Mouse (Mus musculus): Measurements from ENCODE around the gene Exosc3.
"Not testable (repeated sequence)": the region's sequence is repeated elsewhere in the genome, so short reads cannot be mapped to it uniquely, and the experiment has no call there.

Exosc3 gene

DNA sequence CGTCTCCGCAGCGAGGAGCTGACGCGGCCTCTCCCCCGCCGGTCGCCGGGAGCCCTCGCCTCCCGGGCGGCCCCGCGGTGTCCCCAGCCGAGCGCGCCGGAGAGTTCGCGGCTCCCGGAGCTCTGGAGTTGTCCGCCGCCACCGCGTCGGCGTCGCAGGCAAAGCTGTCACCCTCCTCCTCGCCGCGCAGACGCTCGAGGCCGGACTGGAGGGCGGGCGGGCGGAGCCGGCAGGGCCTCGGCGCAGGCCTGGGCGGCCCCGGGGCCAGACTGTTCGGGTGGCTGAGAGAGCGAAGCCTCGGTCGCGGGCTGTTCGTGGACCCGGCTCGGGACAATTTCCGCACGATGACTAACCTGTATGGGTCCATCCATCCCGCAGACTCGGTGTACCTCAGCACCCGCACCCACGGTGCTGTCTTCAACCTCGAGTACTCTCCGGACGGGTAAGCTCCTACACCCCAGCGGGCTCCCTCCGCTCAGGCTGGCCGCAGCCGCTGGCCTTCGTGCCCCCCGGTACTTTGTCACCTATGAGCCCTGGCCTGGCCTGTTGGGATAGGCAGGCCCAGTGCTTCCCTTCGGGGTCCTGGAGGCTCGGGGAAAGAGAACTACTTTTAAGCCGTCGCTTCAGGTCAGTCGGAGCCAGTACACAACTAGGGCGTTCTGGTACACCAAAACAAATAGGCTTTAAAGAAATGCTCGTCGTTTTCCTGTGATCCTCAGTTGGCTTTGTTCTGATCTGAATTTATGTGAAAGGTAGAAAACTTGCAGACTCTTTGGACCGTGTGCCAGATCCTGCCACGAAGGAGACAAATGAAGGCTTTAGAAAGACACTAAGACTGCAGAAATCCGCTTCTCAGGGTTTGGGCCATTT lies at the start of gene Exosc3:
Gene Exosc3, minus strand, starts transcription at position 447 of the 870 bp plus-strand sequence.
- peak; percentile 14 for DNase-seq (ENCODE audit: low read depth, low spot score)

DNA sequence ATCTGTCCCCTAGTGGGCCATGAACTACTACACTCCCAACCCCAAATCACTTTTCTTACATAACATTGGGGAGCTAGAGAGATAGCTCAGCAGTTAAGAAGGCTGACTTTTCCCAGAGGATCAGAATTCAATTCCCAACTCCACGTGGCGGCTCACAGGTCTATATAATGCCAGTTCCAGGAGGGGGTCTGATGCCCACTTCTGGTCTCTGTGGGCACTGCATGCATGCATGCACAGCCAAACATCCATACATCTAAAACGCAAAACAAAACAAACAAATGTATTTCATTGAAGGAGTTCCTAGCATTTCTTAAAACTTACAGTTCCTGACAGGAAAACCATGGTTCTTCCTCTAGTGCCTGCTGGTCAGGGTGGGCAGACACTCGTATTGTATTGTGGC lies 49.6 kb upstream of the Exosc3 start:
- no peak for DNase-seq (ENCODE audit: low read depth, low spot score)

DNA sequence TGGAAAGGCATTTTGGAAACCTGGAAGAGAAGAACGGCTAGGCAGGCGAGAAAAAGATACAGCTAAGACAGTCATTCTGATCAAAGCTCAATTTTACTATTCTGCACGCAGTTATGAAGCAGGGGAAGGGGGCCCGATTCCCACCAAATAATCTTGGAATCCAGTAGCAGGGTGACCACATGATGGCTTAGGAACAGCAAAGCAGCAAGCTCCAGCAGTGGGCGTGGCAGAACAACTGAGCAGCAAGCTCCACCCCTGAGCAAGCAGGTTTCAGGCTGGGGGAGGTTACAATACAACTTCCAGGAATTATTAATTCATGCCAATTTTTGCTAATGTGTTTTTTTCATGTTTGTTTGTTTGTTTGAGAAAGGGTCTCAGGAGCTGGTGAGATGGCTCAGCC lies 44.8 kb upstream of the Exosc3 start:
- DNase-seq (ENCODE audit: low read depth, low spot score), result not testable (repeated sequence)

DNA sequence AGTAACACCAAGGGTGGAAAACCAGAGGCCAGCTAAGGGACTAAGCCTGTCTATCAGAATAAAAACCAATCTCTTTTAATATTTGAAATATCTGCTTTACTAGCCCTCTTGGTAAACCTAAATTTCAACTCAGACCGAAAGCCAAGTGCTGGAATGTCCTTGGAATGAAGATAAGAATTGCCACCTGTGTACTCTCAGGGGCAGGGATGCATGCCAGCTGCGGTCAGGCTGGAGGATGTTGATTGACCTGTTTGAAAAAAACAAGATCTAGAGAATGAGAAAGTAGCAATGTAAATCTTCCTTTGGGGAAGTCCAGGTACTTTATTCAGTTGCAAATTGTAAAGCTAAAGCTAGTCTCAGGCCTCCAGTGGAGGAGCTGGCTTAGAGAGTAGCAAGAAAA lies 39.6 kb upstream of the Exosc3 start:
- DNase-seq (ENCODE audit: low read depth, low spot score), result not testable (repeated sequence)

DNA sequence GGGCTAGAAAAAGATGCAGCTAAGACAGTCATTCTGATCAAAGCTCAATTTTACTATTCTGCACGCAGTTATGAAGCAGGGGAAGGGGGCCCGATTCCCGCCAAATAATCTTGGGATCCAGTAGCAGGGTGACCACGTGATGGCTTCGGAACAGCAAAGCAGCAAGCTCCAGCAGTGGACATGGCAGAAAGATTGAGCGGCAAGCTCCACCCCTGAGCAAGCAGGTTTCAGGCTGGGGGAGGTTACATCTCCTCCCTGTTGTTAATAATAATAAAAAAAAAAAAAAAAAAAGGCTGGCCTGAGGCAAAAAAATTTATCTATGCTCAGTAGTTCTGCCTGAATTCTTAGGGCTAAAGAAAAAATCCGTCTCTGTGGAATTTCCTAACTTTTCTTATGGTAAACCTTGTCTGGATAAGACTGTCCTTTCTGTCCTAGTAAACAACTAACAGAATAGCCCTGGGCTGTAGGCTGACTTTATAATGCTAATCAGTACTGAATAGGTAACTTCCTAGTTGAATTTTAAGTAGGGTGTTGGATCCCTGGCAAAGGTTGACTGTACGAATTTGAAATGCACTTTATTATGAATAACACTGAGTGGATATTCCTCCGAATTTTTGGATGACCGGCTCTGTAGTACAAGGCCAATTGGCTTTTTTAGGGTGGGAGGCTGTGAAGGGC lies 38.5 kb upstream of the Exosc3 start:
- not testable (repeated sequence) for DNase-seq (ENCODE audit: low read depth, low spot score)

DNA sequence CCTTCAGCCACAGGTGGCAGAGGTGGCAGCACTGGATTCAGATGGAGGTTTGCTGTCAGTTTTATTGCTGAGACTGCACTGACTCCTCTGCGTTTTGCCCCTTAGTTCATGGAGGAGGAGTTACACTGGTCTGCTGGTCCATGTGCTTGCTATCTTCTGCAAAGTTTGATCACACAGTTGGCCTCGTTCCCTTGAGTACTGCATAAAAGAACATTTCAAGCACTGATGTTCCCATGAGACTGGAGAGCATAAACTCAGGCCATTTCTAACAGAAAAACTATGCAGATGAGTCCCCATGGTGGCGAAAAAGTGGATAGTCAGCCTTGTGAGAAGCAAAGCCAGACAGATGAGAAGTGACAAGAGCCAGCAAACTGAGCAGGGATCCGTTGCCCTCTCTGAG lies 34.0 kb upstream of the Exosc3 start:
- DNase-seq (ENCODE audit: low read depth, low spot score), result no peak

DNA sequence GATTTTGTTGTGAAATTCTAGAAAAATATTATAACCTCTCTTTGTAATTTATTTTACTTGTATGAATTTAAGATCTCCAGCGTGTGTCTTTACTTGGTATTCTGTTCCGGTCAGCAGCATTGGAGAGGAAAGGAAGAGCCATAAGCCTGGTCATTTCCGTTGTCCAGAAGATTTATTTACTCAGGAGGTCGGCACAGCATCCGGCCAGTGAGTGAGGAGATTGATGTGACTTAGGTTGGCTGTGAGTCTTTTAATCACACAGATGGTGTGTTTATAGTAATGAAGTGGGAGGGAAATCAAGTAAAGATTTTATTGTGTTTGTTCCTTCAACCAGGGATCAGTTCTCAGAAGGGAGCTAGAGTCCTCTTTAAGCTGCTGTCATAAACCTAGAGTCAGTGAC lies 32.3 kb upstream of the Exosc3 start:
- DNase-seq (ENCODE audit: low read depth, low spot score), result no peak

DNA sequence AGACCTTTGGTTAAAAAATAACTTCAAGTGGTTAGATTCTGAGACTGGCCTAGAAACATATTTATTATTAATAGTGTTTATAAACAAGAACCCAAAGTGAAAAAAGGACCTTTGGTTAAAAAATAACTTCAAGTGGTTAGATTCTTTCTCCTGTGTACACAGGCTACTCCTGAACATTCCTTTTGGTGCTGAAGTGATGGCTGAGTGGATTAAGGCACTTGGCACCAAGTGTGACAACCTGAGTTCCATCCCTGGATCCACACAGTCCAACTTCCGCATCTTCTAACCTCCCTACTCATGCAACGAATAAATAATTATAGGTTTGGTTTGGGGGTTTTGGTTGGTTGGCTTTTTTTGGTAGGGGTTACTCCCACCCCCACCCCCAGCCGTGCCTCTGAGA lies 28.7 kb upstream of the Exosc3 start:
- DNase-seq (ENCODE audit: low read depth, low spot score), result no peak

DNA sequence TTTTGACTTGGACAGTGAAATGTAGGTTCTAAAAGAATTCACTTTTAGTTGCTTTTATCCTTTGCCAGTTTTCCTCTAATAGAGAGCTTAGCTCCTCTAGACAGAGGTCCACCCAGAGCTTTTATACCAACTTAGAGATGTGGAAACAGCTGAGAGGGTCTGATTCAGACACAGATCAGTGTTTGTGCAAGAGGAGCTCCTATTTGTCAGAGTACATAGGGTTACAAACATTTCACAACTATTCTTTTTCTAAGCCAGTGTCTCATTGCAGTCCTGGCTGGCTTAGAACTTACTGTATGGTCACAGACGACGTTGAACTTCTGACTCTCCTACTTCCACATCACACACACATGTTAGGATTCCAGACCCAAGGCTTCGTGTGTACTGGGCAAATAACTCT lies 14.1 kb upstream of the Exosc3 start:
- DNase-seq (ENCODE audit: low read depth, low spot score), result no peak

DNA sequence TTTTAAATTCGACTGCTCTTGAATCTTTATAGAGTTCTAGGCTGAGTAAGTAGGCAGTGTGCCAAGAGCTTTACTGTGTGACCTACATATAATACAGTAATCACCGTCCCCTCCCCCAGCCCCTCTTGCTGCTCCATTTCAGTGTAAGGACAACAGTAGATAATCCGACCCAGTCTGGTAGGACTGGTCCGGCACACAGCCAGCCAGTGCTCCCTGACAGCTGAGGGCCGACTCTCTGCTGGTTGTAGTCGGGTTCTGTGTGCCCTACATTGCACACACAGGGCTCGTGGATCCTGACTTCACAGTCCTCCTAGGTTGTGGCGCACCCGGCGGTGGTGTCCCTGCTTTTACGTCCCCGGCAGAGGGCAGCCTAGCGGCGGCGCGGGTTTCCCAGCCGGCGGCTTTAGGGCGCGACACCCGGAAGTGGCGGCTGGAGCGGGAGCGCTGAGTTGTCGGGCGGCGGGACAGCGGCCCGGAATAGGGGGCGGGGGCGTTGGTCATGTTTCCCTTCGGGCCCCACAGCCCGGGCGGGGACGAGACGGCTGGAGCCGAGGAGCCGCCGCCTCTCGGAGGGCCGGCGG lies 773 bp downstream of the Exosc3 start, which contains the start of gene Dcaf10:
Gene Dcaf10, plus strand, starts transcription at position 433 of the 581 bp plus-strand sequence.
- DNase-seq (ENCODE audit: low read depth, low spot score), result peak; percentile 90

DNA sequence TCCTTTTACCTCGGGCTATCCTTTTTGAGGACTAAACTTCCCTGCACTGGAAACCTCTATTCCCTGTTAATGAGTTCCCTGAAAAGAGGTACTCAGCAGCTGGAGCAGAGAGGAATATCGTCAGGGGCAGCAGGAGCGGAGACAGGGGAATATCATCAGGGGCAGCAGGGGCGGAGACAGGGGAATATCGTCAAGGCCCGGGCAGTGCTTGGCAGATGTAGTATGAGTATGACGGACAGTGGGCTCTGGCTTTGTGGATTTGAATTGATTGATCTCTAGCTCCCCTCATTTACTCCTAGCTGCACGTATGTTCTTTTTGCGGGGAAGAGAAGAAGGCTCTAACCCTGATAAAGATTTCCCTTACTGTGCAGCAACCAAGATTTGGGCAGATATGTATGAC lies 1.3 kb downstream of the Exosc3 start:
- DNase-seq (ENCODE audit: low read depth, low spot score), result no peak

DNA sequence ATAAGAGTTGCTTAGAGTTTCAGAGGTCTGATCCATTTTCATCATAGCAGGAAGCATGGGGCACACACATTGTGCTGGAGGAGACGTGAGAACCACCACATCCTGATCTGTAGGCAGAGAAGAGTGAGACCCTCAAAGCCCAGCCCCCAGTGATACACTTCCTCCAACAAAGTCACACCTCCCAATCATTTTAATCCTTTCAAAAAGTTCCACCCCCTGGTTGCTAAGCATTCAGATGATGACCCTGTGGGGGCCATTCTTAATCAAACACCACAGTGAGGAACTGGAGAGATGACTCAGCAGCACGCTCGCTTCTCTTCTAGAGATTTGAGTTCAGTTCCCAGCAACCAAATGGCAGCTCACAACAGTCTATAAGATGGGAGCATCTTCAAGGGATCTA lies 10.1 kb downstream of the Exosc3 start:
- no peak for DNase-seq (ENCODE audit: low read depth, low spot score)

DNA sequence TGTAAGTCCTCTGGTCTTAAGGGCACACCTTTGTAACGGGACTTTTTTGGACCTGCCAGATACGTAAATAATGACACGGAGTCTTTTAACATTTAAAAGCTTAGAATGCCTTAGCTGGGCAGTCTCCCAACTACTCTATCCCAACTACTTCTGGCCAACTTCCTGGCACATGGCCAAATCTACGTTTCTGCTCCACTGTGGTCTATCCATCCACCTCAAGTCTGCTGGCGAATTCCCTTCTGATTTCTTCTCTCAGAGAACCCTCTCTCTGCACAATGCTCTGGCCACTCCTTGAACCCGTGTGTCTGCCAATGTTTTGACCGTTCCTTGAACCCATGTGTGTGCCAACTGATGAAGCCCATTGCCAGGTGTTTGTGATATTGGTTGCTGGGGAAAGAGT lies 11.4 kb downstream of the Exosc3 start:
- DNase-seq (ENCODE audit: low read depth, low spot score), result no peak

DNA sequence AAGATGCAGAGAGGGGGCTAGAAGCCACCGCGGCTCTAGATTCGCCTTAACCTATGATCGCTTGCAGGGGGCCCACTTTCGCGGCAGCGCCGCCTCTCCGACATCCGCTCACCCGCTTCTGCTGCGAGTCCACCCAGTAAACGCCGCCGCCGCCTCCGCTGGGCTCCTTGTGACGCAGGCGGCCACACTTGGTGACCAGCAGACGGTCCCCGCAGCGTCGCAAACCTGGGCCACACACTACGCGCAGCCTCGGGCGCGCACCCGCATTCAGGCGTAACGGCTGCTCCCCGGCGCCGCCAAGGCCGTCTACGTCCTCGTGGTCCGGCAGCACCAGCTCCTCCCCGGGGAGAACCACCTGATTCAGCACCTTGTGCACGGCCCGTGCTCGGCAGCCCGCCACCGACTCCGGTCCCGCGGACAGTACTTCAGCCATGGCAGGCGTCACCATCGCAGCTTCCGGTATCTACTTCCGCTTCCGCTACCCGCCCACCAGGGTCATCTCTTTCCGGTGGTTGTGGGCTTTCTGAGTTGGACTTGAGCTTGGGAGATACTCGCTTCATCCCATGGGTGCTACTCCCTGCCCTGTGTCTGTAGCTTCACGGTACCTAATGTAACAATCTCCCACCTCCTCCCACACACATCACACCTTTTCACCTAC lies 22.2 kb downstream of the Exosc3 start:
- DNase-seq (ENCODE audit: low read depth, low spot score), result peak; percentile 74

DNA sequence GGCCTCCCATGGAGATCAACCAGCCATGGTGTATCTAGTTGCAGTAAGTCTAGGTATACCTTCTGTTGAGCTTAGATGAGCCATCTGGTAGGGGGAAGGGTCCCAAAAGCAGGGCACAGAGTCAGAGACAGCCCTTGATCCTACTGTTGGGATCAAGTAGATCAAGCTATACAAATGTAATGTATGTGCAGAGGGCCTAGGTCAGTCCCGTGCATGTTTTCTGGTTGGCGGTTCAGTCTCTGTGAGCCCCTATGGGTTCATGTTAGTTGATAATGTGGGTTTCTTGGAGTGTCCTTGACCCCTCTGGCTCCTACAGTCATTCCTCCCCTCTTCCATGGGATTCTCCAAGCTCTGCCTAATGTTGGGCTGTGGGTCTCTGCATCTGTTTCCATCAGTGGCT lies 31.5 kb downstream of the Exosc3 start:
- DNase-seq (ENCODE audit: low read depth, low spot score), result no peak

DNA sequence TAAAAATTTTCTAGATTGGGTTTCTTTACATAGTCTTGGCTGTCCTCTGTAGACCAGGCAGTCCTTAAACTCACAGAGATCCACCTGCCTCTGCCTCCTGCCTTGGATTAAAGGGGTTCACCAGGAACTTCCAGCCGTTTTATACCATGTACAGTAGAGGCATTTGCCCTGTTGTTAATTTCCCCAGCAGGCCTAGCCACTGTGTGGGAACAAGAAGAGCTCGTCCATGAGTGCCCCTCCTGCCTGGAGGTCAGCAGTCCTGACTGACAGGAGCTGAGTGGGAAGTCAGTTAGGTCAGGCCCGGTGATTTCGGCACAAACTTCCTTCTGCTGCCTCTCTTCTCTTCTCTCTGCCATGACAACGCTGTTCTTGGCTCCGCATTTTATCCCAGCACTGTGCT lies 33.9 kb downstream of the Exosc3 start:
- DNase-seq (ENCODE audit: low read depth, low spot score), result no peak

DNA sequence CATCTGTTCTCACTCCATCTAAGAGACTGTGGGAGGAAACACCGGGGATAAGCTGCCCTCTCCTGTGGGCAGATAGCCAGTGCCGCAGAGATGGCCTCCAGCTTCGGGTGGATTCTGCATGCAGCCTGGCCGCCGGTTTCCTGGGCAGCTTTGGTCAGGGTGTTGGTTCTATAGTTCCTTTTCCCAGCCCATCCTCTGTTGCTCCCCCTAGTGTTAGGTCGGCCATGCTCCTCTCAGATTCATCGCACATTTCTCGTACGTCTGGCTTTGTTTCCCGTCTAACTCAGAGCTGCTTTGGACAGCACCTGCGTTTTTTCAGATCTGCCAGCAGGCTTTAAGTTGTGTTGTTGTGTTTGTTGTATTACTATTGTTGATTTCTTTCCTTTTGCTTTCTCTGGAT lies 34.5 kb downstream of the Exosc3 start:
- no peak for DNase-seq (ENCODE audit: low read depth, low spot score)

DNA sequence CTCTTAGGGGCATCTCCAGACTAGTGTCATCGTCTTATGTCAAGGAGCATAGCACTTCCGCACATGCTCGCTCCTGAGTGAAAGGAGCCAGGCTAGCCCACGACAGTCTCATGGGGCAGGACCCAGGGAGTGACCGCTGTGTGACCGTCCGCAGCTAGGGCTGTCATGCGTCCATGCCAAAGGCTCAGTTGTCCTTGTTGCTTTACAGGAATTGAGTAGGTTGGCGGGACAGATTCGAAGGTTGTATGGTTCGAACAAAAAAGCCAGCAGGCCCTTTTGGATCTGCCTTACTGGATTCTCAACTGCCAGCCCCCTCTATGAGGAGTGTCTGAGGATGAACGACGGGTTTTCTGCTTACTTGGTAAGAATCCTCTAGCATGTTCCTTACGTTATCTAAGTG lies 37.0 kb downstream of the Exosc3 start:
- no peak for DNase-seq (ENCODE audit: low read depth, low spot score)

DNA sequence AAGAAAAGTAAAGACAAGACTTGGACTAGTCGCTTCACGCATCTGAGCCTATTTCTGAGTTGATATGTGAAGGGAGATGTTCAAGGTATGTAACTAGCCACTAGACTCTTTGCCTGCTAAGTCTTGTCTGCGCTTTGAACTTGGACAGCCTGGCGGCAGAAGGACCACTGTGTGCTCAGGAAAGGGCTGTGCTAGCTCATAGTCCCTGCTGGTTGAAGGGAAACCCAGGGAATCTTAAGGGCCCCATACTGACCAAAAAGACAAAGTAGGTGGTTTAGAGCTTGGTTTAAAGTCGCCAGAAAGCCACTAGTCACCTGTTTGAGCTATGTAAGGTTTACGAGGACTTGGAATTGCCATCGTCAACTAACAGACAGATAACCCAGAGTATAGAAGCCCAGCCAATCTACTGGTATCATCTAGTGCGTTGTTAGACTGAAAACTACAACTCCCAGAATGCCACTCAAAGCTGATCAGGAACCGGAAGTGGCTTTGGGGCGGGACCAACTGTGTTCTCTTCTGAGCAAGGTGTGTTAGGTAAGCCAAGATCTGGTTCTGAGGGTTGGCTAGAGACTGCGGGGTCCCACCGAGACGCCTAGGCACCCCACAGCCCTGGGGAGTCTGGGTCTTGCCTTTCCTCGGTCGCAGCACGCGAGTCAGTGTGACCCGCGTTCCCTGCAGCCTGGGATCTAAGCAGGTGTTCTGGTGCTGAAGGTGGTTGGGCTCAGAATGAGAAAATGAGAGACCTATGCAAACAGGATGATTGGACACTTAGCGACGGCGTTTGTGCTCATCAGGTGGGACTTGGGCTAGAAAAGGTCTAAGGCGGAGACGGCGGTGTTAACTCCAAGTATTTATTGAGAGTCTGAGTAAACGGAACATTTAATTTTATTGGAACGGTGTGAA lies 45.6 kb downstream of the Exosc3 start, which contains the start of gene Trmt10b:
Gene Trmt10b, plus strand, starts transcription at position 466 of the 903 bp plus-strand sequence.
- peak; percentile 74 for DNase-seq (ENCODE audit: low read depth, low spot score)

DNA sequence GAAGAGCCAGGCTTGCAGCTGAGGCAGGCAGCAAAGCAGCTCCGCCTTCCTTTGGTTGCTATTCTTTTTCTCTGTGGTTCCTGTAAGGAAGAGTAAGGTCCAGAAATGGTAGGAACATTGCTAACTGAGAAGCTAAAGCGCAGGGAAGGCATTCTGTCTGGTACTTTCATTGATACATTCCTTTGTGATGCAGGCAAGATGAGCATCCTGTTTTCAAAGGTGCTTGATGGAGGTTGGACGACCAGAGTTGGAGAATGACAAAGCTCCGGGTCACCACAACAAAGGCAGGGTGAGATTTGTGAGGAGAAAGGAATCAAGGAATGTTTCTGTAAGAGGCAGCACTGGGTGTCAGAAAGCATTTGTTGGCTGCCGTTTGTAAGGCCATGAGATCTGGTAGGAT lies 54.6 kb downstream of the Exosc3 start:
- no peak for DNase-seq (ENCODE audit: low read depth, low spot score)

DNA sequence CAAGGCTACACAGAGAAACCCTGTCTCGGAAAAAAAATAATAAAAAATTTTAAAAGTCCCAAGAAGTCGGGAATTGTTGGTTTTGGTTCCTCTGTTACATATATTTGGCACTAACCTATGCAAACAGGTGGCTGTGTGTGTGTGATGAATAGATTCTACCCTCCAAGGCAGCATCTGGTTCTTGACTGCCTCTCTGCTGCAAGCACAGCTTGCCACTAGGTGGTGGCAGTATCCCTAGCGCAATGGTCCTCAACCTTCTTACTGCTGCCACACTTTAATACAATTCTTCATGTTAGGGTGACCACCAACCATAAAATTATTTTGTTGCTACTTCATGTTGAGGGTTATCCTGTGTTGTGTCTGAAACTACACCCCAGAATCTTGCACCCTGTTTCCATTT lies 56.2 kb downstream of the Exosc3 start:
- no peak for DNase-seq (ENCODE audit: low read depth, low spot score)
